In the genomic region with DNA sequence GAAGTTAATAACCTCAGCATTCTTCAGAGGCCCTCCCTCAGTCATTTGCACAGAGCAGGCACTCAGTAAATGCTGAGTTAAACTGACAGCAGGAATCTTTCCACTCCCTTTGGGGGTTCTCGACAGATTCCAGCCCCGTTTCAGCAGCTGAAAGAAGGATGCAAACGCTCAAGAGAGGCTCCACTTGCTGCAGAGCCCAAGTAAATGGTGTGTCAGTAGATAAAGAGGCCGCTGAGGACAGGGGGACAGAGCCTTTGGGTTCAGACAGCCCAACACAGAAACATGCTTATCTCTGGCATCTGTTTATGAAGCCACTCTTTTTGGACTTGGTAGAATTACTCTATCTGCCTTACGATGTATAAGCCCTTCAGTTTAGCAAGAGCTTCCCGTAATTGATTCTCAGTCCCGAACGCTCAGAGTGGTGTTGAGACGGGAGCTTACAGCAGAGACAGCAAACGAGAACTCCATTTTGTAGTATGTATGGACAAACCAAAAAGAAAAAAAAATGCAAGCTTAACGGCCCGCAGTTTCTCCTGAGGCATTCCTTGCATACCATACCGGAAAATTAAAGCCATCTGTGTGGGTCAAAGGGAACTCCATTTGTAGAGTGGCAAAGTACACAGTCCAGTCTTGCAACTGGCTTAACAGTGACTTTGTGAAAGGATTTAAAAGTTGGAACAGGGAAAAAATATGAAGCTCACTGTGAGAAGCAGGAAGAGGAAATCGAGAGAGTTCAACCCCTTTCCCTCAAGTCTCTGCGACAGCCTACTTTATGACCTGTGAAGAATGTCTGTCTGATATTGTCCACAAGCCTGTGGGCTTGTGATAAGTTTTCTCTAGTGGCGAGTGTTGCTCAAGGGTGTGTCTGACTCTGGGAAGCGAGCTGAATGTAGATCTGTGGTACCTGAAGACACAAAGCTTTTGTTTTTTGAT, we compare ENCODE assay signal across 8 mouse cellular contexts. TPM values are rescaled to one million over a fixed set of nuclear protein-coding genes. Genes with fewer than 3 reads are reported as not detected.
A peak's percentile ranks its signal among the peaks of the same experiment; 100 is the strongest.
DNase-seq lines count a peak whose midpoint lies in the region; ATAC-seq and TF ChIP-seq lines count a peak whose summit lies in the region.

No protein-coding gene starts in this region.

- 70% methylated on average over 17 of the region's 17 CpGs for WGBS in midbrain, embryonic 14.5 days
- WGBS in midbrain, embryonic 13.5 days = 69% methylated on average over 17 of the region's 17 CpGs
- WGBS in liver, adult 2 months = 64% methylated on average over 17 of the region's 17 CpGs

- H3K36me3 ChIP-seq in midbrain, embryonic 14.5 days (ENCODE audit: control insufficient read depth, insufficient read depth, low read length) = no peaks in the 10 kb centered on the region
- H3K36me3 ChIP-seq in midbrain, embryonic 13.5 days = no peaks in the 10 kb centered on the region
- peaks cover 86% of the 10 kb centered on the region for H3K36me3 ChIP-seq in liver, adult 2 months (ENCODE audit: control insufficient read depth, insufficient read depth, low read length)

- no peak overlapping the region for H3K9ac ChIP-seq in midbrain, embryonic 14.5 days (replicated peaks; ENCODE audit: low read length)
- no peak overlapping the region for H3K9ac ChIP-seq in midbrain, embryonic 13.5 days (replicated peaks)
- no peak overlapping the region for H3K9ac ChIP-seq in liver, adult 2 months (ENCODE audit: low read depth, low read length)

- intact Hi-C loops in heart, postnatal 10 days (cut with DNase I) = loop anchor here (5.0 kb wide), 2 partner anchors 52 to 102 kb away; no protein-coding TSS in a partner anchor

- no peak overlapping the region for H3K4me3 ChIP-seq in midbrain, embryonic 14.5 days (replicated peaks; ENCODE audit: low read depth, low read length)
- no peak overlapping the region for H3K4me3 ChIP-seq in midbrain, embryonic 13.5 days (replicated peaks)
- no peak overlapping the region for H3K4me3 ChIP-seq in liver, adult 2 months (ENCODE audit: insufficient read depth, low read depth, low read length)

- H3K79me2 ChIP-seq in liver, adult 2 months (ENCODE audit: control insufficient read depth, insufficient read depth, low read length) = no peaks in the 10 kb centered on the region

- no peaks in the 10 kb centered on the region for H3K9me3 ChIP-seq in midbrain, embryonic 14.5 days (ENCODE audit: control insufficient read depth, low read length)
- H3K9me3 ChIP-seq in midbrain, embryonic 13.5 days = no peaks in the 10 kb centered on the region

- H3K27me3 ChIP-seq in midbrain, embryonic 14.5 days (ENCODE audit: control insufficient read depth, insufficient read depth, low read length) = no peaks in the 10 kb centered on the region
- no peaks in the 10 kb centered on the region for H3K27me3 ChIP-seq in midbrain, embryonic 13.5 days
- no peaks in the 10 kb centered on the region for H3K27me3 ChIP-seq in liver, adult 2 months (ENCODE audit: control insufficient read depth, insufficient read depth, low read length)

- no peak for TF ChIP-seq POLR2A in liver, adult 2 months (IDR thresholded peaks at IDR 0.05; ENCODE audit: extremely low read depth, insufficient read depth, low read length)

- H3K27ac ChIP-seq in midbrain, embryonic 14.5 days (replicated peaks; ENCODE audit: low read depth, low read length) = no peak overlapping the region
- no peak overlapping the region for H3K27ac ChIP-seq in midbrain, embryonic 13.5 days
- H3K27ac ChIP-seq in liver, adult 2 months (replicated peaks; ENCODE audit: insufficient read depth, low read depth, low read length) = no peak overlapping the region

- no peaks in the 10 kb centered on the region for H3K4me1 ChIP-seq in midbrain, embryonic 14.5 days (ENCODE audit: control insufficient read depth, insufficient read depth, low read length)
- no peaks in the 10 kb centered on the region for H3K4me1 ChIP-seq in midbrain, embryonic 13.5 days (replicated peaks)
- H3K4me1 ChIP-seq in liver, adult 2 months (ENCODE audit: control insufficient read depth, insufficient read depth, low read length) = peaks cover 2% of the 10 kb centered on the region; the same call in 1 of the 2 replicates

- ATAC-seq in midbrain, embryonic 14.5 days (ENCODE audit: low FRiP score, low TSS enrichment) = no peak
- no peak for ATAC-seq in midbrain, embryonic 13.5 days

- no peak for TF ChIP-seq CTCF in liver, adult 2 months (IDR thresholded peaks at IDR 0.05; ENCODE audit: low read depth, low read length)

- peak; percentile 8 for DNase-seq in midbrain, embryonic 14.5 days
- peak; percentile 63 to 70 for DNase-seq in heart, postnatal 10 days
- DNase-seq in liver, adult 2 months (ENCODE audit: extremely low read depth, low read depth, low spot score) = peak; percentile 48
- peak; percentile 54 for DNase-seq in yolk sac, embryonic 10.5 days (ENCODE audit: low spot score)
- no peak for DNase-seq in urinary bladder, adult 18-20 months (ENCODE audit: low spot score in 2 of 2)
- DNase-seq in layer of hippocampus, adult 8-10 months (ENCODE audit: low spot score in 2 of 2) = no peak
- DNase-seq in urinary bladder, postnatal 25 days (ENCODE audit: low spot score) = no peak

- no peak overlapping the region for H3K4me2 ChIP-seq in midbrain, embryonic 14.5 days (ENCODE audit: low read length)
- no peak overlapping the region for H3K4me2 ChIP-seq in midbrain, embryonic 13.5 days (replicated peaks)

RNA-seq across cellular contexts. Expression of a gene that starts 55.2 kb away (rescaled TPM):
- 1.5 and 3.9 TPM in 2 replicates for polyA plus RNA-seq in midbrain, embryonic 14.5 days (2014; fragmentation: Nextera tagmentation; extraction: Ambion mirVana)
- polyA plus RNA-seq in midbrain, embryonic 13.5 days (2015; fragmentation: Nextera tagmentation; extraction: Ambion mirVana) = 3.9 and 4.0 TPM in 2 replicates
- total RNA-seq in heart, postnatal 10 days (2021) = 10 to 100 TPM; 61.5 to 61.8 TPM
- total RNA-seq in liver, adult 2 months (2014; rRNA removed) = 1,197 and 1,621 TPM in 2 replicates
- polyA plus RNA-seq in liver, adult 2 months (2012; rRNA removed) = 659 and 663 TPM in 2 replicates
- 1 to 10 TPM in 1 of 4 experiments, under 1 TPM in 3; 0.49 to 1.0 (median 0.77) TPM for total RNA-seq in layer of hippocampus, adult 8-10 months (2022)

Comparison
In these comparisons a context has a peak if more than half of its experiments do, and no peak if none do; other contexts are left out.
1. DNase-seq: peak in midbrain, embryonic 14.5 days (single experiment), heart, postnatal 10 days (2 of 2), liver, adult 2 months (single experiment) and yolk sac, embryonic 10.5 days (single experiment); none in urinary bladder, adult 18-20 months (0 of 2), layer of hippocampus, adult 8-10 months (0 of 2) and urinary bladder, postnatal 25 days (single experiment).
2. RNA of a gene that starts 55.2 kb away (total RNA-seq): 1,197 to 1,621 TPM in liver, adult 2 months and 61.5 to 61.8 TPM in heart, postnatal 10 days; 0.49 to 1.0 TPM in layer of hippocampus, adult 8-10 months; every median in the first group is over 10 times any median in the second.